Mouse (Mus musculus): ENCODE measurements around the gene Zmiz1.

The Zmiz1 gene

GRCm38 (mm10) chr14:25585545-25586301 lies 126.7 kb downstream of the Zmiz1 start:
- intact Hi-C loops (cut with DNase I) = no loop called here

DNA sequence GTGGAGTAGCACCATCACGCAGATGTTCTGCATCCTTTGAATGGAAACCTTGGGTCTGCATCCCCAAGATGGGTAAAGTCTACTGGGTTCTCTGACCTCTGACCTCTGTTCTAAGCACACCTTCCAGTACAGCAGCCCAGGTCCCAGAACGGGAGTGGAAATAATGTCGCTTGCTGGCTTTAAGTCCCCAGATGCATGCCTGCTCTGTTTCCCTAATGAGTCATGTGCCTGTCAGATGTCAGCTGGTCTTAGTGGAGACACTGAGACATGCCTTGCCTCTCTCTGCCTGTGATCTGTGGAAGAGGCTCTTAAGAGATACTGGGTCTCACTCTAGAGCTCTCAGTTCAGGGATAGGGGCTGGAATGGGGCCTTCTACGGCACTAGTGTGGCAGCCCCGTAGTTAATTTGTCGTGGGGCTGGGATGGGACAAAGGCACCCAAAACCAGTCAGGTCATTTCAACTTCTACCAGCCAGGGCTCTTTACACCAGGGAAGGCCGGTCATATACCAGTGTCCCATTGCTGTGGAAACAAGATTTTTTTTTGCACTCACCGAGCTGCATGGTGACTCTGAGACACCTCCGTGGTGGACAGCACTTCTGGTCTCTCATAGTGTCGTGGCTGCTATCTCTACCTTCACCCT lies 128.0 kb downstream of the Zmiz1 start:
- intact Hi-C loops (cut with DNase I) = no loop called here

DNA sequence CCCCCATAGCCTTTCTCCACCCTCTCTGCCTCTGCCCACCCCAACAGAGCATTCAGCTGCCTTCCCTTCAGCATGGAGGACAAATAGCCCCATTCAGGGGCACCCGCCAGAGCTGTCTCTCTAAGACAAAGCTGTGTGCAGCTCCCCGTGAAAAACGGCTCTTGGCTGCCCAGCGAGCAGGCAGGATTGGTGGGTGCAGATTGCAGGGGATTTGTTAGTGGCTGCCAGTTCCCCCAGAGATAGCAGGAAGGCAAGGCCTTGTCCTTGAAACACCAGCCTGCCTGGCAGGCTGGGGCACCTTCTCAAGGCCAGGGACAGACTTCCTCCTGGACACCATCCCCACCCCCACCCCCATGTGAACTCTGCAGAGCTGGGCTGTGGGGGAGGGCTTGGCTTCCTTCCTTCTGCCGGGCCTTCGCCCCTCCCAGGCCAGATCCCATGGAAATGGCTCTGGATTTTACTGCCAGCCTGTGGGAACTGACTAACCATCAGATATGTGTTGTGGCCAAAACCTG lies 128.6 kb downstream of the Zmiz1 start:
- intact Hi-C loops (cut with DNase I) = no loop called here

DNA sequence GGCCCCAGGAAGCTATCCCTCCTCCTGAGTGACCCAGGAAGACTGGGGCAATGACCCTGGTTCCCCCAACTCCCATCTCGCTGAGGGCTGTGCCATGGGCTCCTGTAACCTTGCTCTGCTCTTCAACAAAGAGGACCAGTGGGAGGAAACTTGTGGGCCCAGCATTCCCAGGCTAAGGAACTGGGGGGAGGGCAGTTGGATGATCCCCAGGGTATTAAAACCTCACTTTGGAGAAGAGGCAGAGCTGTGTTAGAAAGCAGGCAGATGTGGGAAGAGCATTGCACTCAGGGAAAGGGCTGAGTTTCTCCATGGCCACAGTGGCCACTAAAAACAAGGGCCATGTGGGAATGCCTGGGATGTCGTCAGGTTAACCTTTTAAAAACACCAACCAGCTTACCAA lies 129.2 kb downstream of the Zmiz1 start:
- intact Hi-C loops (cut with DNase I) = no loop called here

DNA sequence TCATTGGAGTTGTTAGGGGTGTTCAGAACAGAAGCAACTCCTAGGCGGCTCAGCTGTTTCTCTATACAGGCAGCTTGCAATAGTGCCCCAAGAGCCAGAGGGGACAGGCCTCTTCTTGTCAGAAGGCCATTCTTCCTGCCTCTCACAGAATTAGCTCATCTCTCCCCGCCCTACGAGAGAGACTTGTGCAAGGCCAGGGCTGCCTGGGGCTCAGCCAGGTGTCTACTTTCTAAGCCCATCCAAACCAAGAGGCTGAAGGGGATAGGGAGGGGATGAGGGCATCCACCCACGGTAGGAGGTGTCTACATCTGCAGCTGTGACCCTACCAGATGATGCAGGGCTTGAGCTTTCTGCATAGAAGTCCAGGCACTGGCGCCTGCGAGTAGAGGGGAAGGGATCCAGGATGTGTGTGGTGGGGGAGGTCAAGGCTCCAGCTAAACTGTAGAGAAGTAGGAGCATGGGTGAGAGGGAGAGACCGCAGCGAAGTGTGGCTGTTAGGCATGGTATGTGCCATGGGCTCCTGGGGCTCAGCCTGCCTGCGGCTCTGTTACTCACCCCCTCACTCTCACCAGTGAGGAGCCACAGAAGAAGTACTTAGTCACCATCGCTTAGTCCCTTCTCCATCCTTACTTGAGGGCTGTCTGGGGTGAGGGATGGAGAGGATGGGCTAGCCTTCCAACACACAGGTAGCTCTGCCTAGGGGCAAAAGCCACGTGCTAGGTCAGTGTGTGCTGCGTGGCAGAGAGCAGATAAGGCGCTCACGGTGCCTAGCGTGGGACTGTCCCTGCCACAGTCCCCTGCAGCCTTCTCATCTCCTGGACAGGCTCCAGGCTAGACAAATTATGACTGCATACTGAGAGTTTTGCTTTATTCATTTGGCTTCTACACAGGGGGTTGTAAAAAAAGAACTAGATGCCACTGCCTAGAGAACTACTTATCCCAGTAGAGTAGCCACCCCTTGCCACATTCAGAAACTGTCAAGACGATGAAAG lies 130.3 kb downstream of the Zmiz1 start:
- intact Hi-C loops (cut with DNase I) = no loop called here

DNA sequence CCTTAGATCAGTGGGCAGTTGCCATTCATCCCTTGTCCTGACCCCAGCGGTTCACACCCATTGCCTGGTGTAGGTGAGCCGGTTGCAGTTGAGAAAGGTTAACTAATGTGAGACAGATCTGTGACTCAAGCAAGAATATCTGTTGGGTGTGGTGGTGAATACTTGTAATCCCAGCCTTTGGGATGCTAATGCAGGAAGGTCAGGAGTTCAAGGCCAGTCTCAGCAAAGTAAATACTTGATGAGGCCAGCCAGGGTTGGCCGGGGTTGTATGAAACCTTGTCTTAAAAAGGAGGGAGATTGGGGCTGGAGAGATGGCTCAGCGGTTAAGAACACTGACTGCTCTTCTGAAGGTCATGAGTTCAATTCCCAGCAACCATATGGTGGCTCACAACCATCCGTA lies 132.0 kb downstream of the Zmiz1 start:
- intact Hi-C loops (cut with DNase I) = no loop called here

DNA sequence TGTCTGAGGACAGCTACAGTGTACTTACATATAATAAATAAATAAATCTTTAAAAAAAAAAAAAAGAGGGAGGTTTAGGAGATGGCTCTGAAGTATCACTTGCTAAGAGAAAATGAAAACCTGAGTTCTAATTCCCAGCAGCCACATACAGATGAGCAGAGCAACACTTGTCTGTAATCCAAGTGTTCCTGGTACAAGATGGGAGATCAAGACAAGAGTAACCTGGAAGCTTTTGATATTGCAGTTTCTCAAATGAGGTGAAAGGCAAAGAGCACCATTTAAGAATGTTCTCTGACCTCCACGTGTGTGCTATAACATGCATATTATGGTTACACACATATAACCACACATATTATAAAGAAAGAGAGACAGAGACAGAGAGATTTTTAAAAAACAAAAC lies 132.4 kb downstream of the Zmiz1 start:
- intact Hi-C loops (cut with DNase I) = no loop called here

GRCm38 (mm10) chr14:25592522-25592921 lies 133.5 kb downstream of the Zmiz1 start:
- intact Hi-C loops (cut with DNase I) = no loop called here

DNA sequence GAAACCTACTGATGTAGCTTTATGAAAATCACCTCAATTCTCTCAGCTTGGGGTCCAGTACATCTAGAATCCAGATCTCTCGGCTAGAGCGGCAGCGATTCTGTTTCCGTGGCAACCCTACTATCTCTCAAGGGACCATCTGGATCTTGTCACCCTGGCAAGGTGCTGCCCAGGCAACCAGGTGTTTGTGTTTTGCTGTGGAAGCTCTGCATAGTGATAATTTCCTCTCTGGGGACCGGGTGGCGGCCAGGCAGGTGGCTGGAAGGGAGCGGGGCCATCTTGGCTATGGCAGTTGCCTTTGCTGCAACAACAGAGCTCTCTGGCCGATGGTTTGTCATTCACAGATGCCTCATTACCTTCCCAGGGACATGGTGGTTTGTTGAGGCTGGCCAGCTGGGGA lies 134.9 kb downstream of the Zmiz1 start:
- intact Hi-C loops (cut with DNase I) = no loop called here

DNA sequence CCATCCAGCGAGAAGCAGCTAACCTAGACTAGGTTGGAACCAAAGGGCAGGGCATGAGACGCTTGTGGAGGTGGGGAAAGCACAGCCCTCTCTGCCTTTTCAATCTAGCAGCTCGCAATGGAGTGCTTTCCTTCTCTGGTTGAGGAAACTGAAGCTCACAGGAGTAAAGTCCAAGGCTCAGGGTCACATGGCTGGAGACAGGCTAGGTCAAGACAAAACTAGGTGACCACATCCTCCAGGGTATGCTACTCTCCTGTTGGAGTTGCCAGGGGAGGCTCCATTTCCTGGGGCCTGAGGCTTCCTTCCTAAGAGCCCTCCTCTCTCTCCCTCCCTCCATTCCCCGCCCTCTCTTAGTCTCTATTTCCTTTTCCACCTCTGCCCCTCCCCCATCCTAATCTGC lies 135.6 kb downstream of the Zmiz1 start:
- intact Hi-C loops (cut with DNase I) = no loop called here

DNA sequence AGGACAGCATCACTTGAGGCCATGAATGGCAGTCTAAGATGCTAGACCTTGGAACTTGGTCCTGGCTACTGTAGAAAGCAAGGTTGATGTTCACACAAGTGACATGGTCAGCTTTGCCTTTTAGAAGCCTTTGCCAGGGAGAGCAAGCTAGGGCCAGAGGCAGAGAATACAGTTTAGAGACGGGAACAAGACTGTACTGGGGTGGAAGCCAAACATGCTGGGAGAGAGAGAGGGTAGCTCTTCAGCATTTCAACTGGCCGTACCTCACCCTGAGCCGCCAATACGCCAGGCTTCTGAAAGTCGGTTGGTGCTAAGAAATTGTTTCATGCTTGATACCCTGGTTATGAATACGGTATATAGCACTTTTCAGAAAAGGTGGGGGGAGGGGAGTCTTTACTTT lies 140.0 kb downstream of the Zmiz1 start:
- intact Hi-C loops (cut with DNase I) = no loop called here

DNA sequence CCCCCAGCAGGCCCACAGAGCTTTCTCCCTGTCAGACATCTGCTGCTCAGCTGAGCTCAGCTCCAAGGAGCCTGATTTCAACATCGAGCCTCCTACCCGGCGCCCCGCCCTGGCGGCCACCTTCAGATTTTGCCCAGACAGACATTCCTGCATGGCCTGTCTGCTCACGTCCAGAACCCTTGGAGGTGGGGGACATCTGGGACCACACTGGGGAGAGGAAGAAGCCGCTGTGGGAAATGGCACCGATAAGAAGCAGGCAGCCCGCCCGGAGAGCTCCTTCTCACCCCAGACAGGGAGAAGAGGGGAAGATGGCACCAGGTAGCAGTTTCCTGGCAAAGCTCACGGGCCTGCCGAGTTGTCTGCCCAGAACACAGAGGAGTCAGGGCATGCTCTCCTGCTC lies 140.9 kb downstream of the Zmiz1 start:
- intact Hi-C loops (cut with DNase I) = no loop called here

GRCm38 (mm10) chr14:25600358-25600757 lies 141.4 kb downstream of the Zmiz1 start:
- intact Hi-C loops (cut with DNase I) = no loop called here

DNA sequence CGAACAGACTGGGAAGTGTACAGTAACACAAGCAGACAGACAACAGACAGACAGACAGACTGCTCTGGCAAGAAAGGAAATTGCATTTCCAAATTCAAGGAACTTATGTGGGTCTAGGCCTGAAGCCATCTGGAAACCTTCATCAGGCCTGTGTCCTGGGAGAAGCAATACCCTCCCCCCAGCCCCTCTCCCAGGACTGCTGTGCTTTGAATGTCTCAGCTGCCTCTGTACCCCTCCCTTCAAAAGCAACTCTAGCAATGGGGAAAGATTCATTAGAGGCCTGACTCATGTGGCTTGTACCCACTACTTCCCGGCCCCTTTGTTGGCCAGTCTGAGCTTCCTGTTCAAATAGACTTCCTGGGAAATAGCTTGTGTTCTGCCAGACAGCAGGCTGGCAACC lies 142.0 kb downstream of the Zmiz1 start:
- intact Hi-C loops (cut with DNase I) = no loop called here

DNA sequence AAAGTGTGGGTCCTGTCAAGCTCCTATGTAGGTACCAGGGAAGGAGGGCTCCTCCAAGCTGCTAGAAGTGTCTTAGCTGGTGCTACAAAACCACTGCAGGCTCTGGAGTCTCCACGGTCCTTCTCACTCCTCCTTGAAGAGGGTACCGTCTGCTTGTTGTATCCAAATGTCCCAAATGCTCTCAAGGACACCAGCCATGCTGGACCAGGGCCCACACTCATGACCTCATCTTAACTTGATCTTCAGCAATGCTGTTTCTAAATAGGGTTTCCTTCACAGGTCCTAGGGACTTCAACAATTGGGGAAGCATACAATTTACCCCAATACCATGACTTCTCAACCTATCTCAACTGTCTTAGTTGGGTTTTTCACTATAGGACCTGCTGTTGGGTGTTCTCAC lies 143.0 kb downstream of the Zmiz1 start:
- intact Hi-C loops (cut with DNase I) = no loop called here

DNA sequence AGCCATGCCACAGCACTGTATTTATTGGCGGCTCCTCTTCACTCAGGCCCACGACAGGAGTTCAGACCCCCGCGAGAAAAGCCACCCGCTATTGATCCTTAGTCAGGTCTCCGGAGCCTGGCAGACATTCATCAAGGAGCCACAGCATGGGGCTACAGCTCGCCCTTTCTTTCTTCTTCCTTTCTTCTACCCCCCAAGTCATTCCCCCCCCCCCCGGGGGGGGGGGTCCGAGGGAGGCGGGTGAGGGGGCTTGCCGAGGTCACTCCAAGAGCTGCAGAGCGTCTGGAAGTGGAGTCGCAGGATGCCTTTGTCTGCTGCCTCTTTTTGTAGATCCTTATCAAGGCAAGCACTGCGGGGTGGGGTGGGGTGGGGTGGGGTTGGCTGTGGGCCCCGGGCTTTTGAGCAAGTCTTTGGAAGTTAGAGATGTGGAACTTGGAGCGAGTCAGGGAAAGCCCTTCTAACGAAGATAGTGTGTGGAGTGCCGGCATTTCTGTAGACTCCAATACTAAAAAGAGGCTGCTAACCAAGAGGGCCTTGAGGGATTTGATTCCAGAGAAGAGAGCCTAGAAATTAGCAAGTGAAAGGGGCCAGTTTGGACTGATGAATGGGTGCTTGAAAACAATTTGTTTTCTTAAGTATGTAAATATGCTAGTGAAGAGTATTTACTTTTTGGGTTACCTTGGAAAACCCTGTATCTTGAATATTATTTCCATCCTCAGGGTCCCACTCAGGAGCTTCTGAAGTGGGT lies 145.6 kb downstream of the Zmiz1 start:
- intact Hi-C loops (cut with DNase I) = loop anchor here (5.0 kb wide), 1 partner anchor 38 kb away; no protein-coding TSS in a partner anchor

GRCm38 (mm10) chr14:25606372-25607140 lies 147.6 kb downstream of the Zmiz1 start:
- intact Hi-C loops (cut with DNase I) = loop anchor here (5.0 kb wide), 1 partner anchor 36 kb away; no protein-coding TSS in a partner anchor

- intact Hi-C loops (cut with DNase I) = loop anchor here (5.0 kb wide), 1 partner anchor 35 kb away; no protein-coding TSS in a partner anchor
These were observed 148.4 kb downstream of the Zmiz1 start for GRCm38 (mm10) chr14:25607141-25607967.

DNA sequence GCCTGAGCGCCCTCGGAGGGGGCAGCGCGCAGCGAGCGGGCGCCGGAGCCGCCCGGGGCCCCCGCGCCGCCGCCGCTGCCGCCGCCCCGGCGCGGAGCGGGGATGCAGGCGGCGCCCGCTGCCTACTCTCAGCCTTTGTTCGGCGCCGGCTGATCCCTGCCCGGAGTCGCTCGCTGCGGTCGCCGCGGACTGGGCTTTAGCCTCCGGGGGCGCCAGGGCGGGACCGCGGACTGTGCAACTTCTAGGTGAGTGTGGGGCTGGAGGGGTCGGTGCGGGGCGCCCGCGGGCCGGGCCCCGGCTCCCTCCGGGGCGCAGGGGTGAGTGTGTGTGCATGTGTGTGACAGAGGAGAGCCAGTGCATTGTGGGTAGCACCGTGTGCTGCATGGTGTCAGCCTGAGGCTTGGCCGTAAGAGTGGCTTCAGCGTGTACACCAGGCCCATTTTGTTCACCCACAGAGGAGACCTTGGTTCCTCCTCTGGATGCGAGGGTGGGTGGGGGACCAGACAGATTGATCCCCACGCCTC lies 149.0 kb downstream of the Zmiz1 start:
- intact Hi-C loops (cut with DNase I) = loop anchor here (5.0 kb wide), 1 partner anchor 34 kb away; no protein-coding TSS in a partner anchor

Data from adrenal gland (tissue).